Mouse (Mus musculus) olfactory bulb, adult 2 months (tissue): ENCODE measurements around the gene Npsr1. TPM values are rescaled to one million over a fixed set of nuclear protein-coding genes. Genes with fewer than 3 reads are reported as not detected.

Experiments used
- H3K27ac ChIP-seq: fragments of 200-500 bp; 2 replicates; pipeline ENCODE4 v1.5.1; 2012; ENCODE audit warnings: low read depth, low read length; ENCODE audit not compliant: insufficient read depth
- H3K4me1 ChIP-seq: fragments of 200-500 bp; 2 replicates; pipeline ENCODE4 v1.6.1; 2012; ENCODE audit warnings: low read length; ENCODE audit not compliant: control insufficient read depth, insufficient read depth
- H3K4me3 ChIP-seq: fragments of 200-500 bp; 2 replicates; pipeline ENCODE4 v1.5.1; 2012; ENCODE audit warnings: mild to moderate bottlenecking, low read depth, low read length, moderate library complexity; ENCODE audit not compliant: insufficient read depth
- CTCF ChIP-seq: fragments of 200-500 bp; IDR thresholded peaks from 2 replicates; pipeline ENCODE4 v1.5.1; 2012; ENCODE audit warnings: low read depth, mild to moderate bottlenecking, low read length, moderate library complexity; ENCODE audit not compliant: insufficient read depth
- POLR2A ChIP-seq: fragments of 200-500 bp; IDR thresholded peaks from 2 replicates; pipeline ENCODE4 v1.6.1; 2012; ENCODE audit warnings: mild to moderate bottlenecking, low read depth, low read length, moderate library complexity; ENCODE audit not compliant: insufficient read depth
- WGBS: fragments of 180-500 bp; shearing (Covaris S2); methylation state at CpG from one replicate; pipeline ENCODE4 v1.1.7; 2018; 5-methylcytosine and 5-hydroxymethylcytosine counted together
- polyA plus RNA-seq: library from polyadenylated mRNA; stranded (reverse); fragments of >200 nt; gene quantifications from 2 replicates; pipeline ENCODE4 v1.2.4, GENCODE M21; 2012; ENCODE audit warnings: low replicate concordance; ENCODE audit not compliant: missing spikeins, insufficient read depth, insufficient read length

Npsr1 gene
- polyA plus RNA-seq, 1 experiment: not detected

GRCm38 (mm10) chr9:24198254-24198653 is 100.5 kb downstream of the Npsr1 start:
- no peak for TF ChIP-seq POLR2A
- H3K27ac ChIP-seq: no peak overlapping the region
- no peaks in the 10 kb centered on the region for H3K4me1 ChIP-seq
- H3K4me3 ChIP-seq: no peak overlapping the region
- WGBS: 47% methylated on average over 1 of the region's 1 CpGs

DNA sequence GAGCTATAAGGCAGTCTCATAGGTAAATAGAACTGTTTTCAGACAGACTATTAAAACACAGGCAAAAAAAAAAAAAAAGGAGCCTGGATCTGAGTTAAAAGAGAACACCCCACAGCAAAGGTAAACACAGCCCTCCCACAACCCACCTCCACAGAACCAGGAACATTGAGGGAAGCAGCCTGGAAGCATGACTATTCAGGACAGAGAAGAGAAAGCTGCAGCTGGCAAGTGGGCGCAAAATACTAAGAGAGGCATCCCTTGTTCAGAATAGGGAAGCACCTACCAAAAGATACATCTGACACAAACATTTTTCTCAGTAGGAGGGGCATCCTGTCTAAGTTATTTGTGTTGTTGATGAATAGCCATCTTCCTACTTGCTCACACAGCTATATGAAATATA is 113.8 kb downstream of the Npsr1 start:
- 72% methylated on average over 1 of the region's 1 CpGs for WGBS
- H3K4me1 ChIP-seq: no peaks in the 10 kb centered on the region
- H3K4me3 ChIP-seq: no peak overlapping the region
- no peak overlapping the region for H3K27ac ChIP-seq
- TF ChIP-seq POLR2A: no peak
- no peak for TF ChIP-seq CTCF

DNA sequence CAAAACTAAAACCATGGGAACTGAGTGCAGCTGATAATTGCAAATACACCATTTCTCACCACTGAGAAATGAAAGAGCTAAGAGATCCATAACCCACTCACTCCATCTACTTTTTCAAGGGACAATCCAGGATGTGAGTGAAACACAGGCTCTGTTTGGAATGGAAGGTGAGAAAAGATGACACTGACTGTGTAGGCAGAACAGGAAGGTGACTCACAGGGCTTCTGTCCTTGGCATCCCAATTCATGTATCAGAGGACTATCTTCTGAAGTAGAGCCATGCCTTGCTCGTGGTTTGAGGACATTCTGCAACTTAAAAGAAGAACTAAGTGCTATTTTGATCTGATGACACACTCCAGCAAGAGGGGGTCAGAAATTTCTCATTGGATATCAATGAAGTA is 119.9 kb downstream of the Npsr1 start:
- 62% methylated on average over 1 of the region's 1 CpGs for WGBS
- no peak overlapping the region for H3K4me3 ChIP-seq
- H3K4me1 ChIP-seq: no peaks in the 10 kb centered on the region
- TF ChIP-seq CTCF (no peak), POLR2A (no peak)
- H3K27ac ChIP-seq: no peak overlapping the region

GRCm38 (mm10) chr9:24236461-24236860 is 138.7 kb downstream of the Npsr1 start:
- TF ChIP-seq CTCF (no peak), POLR2A (no peak)
- no peak overlapping the region for H3K4me3 ChIP-seq
- H3K4me1 ChIP-seq: no peaks in the 10 kb centered on the region
- 100% methylated on average over 1 of the region's 1 CpGs for WGBS
- no peak overlapping the region for H3K27ac ChIP-seq

DNA sequence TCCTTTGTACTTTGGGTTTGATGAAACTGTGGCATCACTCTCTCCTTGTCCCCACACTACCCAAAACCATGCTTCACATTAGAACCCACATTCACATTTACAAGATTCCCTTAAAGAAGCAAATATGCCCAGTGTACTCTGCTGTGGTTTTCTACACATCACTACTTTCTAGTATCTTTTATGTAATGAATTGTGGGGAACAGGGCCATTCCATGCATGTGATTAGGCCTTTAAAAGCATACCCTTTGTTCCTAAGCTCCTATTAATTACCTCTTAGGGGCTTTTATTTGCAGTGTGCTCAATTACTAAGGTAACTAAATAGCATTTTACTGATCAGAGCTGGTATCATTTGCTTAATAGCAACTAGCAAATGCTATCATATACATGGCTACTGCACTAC is 149.8 kb downstream of the Npsr1 start:
- no peak for TF ChIP-seq POLR2A
- TF ChIP-seq CTCF: no peak
- Histone ChIP-seq H3K4me1 (no peaks in the 10 kb centered on the region), H3K27ac (no peak overlapping the region), H3K4me3 (no peak overlapping the region)

GRCm38 (mm10) chr9:24254236-24254635 is 156.4 kb downstream of the Npsr1 start:
- no peaks in the 10 kb centered on the region for H3K4me1 ChIP-seq
- TF ChIP-seq CTCF (no peak), POLR2A (no peak)
- WGBS: 78% methylated on average over 8 of the region's 8 CpGs
- no peak overlapping the region for H3K27ac ChIP-seq
- H3K4me3 ChIP-seq: no peak overlapping the region

DNA sequence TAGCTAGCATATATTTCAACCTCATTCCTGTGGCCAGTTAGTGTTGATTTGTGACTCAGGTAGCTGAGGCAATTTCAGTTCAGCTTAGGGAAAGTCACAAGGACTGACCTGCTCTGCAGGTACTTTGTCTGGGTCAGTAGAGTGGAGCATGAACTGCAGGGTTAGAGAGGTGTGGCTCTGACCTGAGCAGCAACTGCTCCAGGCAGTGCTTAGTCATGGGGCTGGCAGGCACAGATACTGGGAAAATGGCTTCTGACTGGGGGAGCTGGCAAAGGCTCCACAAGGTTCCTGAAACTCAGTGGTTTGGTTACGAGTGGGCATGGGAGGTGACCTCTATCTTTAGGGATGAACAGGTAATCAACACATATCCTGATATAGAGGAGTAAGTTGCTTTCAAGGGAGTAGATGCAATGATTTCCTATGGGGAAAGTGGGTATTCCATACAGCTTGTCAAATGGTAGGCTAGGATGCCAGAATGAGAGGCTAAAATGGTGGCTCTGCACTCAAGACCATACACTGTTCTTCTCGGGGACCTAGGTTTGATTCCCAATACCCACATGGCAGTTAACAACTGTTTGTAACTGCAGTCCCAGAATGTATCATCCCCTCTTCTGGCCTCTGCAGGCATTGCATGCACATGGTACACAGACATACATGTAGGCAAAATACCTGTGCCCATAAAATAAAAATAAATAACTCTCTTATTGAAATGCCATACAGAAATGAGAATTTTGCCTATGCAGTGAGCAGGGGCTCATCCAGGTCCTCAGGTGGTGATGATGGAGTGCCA is 182.9 kb downstream of the Npsr1 start:
- TF ChIP-seq POLR2A: no peak
- no peak for TF ChIP-seq CTCF
- Histone ChIP-seq H3K4me3 (no peak overlapping the region), H3K4me1 (no peaks in the 10 kb centered on the region), H3K27ac (no peak overlapping the region)
- WGBS: 95% methylated on average over 2 of the region's 2 CpGs

DNA sequence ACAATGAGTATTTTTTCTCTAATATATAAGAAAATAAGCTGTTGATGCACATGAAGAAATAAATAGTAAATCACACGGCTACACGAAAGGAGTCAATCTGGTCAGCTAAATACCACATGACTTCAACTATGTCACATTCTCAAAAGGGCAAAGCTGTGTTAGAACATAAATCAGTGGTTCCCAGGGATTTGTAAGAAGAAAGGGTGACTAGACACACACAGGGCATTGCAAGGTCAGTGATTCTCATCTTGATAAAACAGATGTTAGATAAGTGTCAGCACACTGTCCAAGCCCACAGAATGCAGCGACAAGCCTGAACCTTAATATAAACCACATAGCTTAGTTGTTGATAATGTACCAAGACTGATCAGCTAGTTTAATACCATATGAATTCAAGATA is 184.8 kb downstream of the Npsr1 start:
- 92% methylated on average over 3 of the region's 3 CpGs for WGBS
- H3K4me3 ChIP-seq: no peak overlapping the region
- H3K27ac ChIP-seq: no peak overlapping the region
- H3K4me1 ChIP-seq: no peaks in the 10 kb centered on the region
- TF ChIP-seq CTCF (no peak), POLR2A (no peak)

GRCm38 (mm10) chr9:24283071-24283470 is 185.3 kb downstream of the Npsr1 start:
- H3K27ac ChIP-seq: no peak overlapping the region
- WGBS: 70% methylated on average over 2 of the region's 2 CpGs
- no peak overlapping the region for H3K4me3 ChIP-seq
- TF ChIP-seq CTCF (no peak), POLR2A (no peak)
- H3K4me1 ChIP-seq: no peaks in the 10 kb centered on the region

- no peak overlapping the region for H3K27ac ChIP-seq
- H3K4me3 ChIP-seq: no peak overlapping the region
- TF ChIP-seq POLR2A (no peak), CTCF (no peak)
- H3K4me1 ChIP-seq: no peaks in the 10 kb centered on the region
Observed at GRCm38 (mm10) chr9:24283536-24283935, 185.7 kb downstream of the Npsr1 start.
